In the genomic region with DNA sequence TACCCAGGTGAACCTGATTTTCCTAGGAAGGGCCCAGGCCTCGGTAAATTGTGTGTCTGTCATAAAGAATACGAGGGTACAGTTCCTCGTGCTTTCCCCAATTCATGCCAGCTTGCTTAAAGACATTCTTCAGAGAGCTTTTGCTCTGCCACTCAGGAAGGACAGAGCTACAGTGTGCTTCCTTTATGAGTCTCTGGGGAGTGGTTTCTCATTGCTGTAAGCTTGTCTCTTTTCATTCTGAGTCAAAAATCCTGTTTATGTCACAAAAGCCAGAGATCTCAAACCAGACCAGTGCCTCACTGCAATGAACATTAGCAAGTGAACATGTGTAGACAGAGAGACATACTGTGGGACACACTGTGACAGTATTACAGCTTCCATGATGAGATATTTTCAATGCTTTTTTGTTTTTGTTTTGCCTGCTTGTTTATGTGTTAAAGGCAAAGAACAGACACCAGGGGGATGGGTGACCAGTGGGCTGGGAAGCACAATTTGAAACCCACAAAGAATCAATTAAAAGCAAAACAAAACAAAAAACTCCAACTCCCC, we compare ENCODE assay signal across 10 mouse cellular contexts. TPM values are rescaled to one million over a fixed set of nuclear protein-coding genes. Genes with fewer than 3 reads are reported as not detected.
DNase-seq lines count a peak whose midpoint lies in the region; ATAC-seq lines count a peak whose summit lies in the region.
"Had no signal": no experiment of that assay in that cellular context is flagged by ENCODE, and none has a peak within 500 bp of the region (broad histone marks: within the 10 kb centered on the region; RNA-seq: fewer than 3 reads in every experiment).

No protein-coding gene starts in this region.

- H3K9me3 ChIP-seq in lung, embryonic 16.5 days (ENCODE audit: control insufficient read depth, low read length) = no peaks in the 10 kb centered on the region
- H3K9me3 ChIP-seq in embryonic facial prominence, embryonic 13.5 days = no peaks in the 10 kb centered on the region
- H3K9me3 ChIP-seq in stomach, embryonic 16.5 days (replicated peaks; ENCODE audit: control insufficient read depth, low read length) = no peaks in the 10 kb centered on the region

- H3K27me3 ChIP-seq in lung, embryonic 16.5 days (ENCODE audit: control insufficient read depth, insufficient read depth, low read depth, low read length) = no peaks in the 10 kb centered on the region
- H3K27me3 ChIP-seq in embryonic facial prominence, embryonic 13.5 days = no peaks in the 10 kb centered on the region
- H3K27me3 ChIP-seq in stomach, embryonic 16.5 days (ENCODE audit: control insufficient read depth, insufficient read depth, low read length) = no peaks in the 10 kb centered on the region

- DNase-seq in lung, postnatal 36 days = no peak
- DNase-seq in induced T-regulatory cell, adult 2 months (ENCODE audit: low read depth) = peak; percentile 68
- no peak for DNase-seq in heart, postnatal 4 days
- no peak for DNase-seq in thymus, postnatal 4 days
- DNase-seq: thymus, postnatal 25 days had no signal

- H3K4me1 ChIP-seq in lung, embryonic 16.5 days (replicated peaks; ENCODE audit: control insufficient read depth, insufficient read depth, low read length) = peaks cover 4% of the 10 kb centered on the region; the same call in 1 of the 2 replicates
- peaks cover 12% of the 10 kb centered on the region for H3K4me1 ChIP-seq in embryonic facial prominence, embryonic 13.5 days
- no peaks in the 10 kb centered on the region for H3K4me1 ChIP-seq in stomach, embryonic 16.5 days (ENCODE audit: control insufficient read depth, insufficient read depth, low read length)

- peak overlapping the region; percentile 75 for H3K27ac ChIP-seq in lung, embryonic 16.5 days (ENCODE audit: low read length)
- peak overlapping the region; percentile 81 for H3K27ac ChIP-seq in embryonic facial prominence, embryonic 13.5 days
- peak overlapping the region; percentile 73 for H3K27ac ChIP-seq in stomach, embryonic 16.5 days (ENCODE audit: low read length)

- no peak overlapping the region for H3K9ac ChIP-seq in lung, embryonic 16.5 days (ENCODE audit: low read length)
- no peak overlapping the region for H3K9ac ChIP-seq in embryonic facial prominence, embryonic 13.5 days
- H3K9ac ChIP-seq in stomach, embryonic 16.5 days (ENCODE audit: low read length) = no peak overlapping the region

- no peak for ATAC-seq in lung, embryonic 16.5 days (ENCODE audit: low read depth)
- ATAC-seq in embryonic facial prominence, embryonic 13.5 days (ENCODE audit: insufficient number of reproducible peaks, insufficient read depth, low FRiP score, low TSS enrichment, low read depth) = no peak
- ATAC-seq in stomach, embryonic 16.5 days (ENCODE audit: insufficient read depth, low FRiP score) = peak; percentile 27; the same call in 1 of the 2 replicates

- no peaks in the 10 kb centered on the region for H3K36me3 ChIP-seq in lung, embryonic 16.5 days (ENCODE audit: control insufficient read depth, insufficient read depth, low read length)
- H3K36me3 ChIP-seq in embryonic facial prominence, embryonic 13.5 days = no peaks in the 10 kb centered on the region
- no peaks in the 10 kb centered on the region for H3K36me3 ChIP-seq in stomach, embryonic 16.5 days (ENCODE audit: control insufficient read depth, insufficient read depth, low read length)

- no peak overlapping the region for H3K4me2 ChIP-seq in lung, embryonic 16.5 days (ENCODE audit: low read depth, low read length)
- H3K4me2 ChIP-seq in embryonic facial prominence, embryonic 13.5 days = no peak overlapping the region
- no peak overlapping the region for H3K4me2 ChIP-seq in stomach, embryonic 16.5 days (ENCODE audit: low read depth, low read length)

- 61% methylated on average over 3 of the region's 3 CpGs for WGBS in lung, embryonic 16.5 days
- 43% methylated on average over 3 of the region's 3 CpGs for WGBS in embryonic facial prominence, embryonic 13.5 days
- WGBS in stomach, embryonic 16.5 days = 55% methylated on average over 3 of the region's 3 CpGs

- no peak overlapping the region for H3K4me3 ChIP-seq in lung, embryonic 16.5 days (ENCODE audit: low read length)
- H3K4me3 ChIP-seq in embryonic facial prominence, embryonic 13.5 days = no peak overlapping the region
- H3K4me3 ChIP-seq in stomach, embryonic 16.5 days (replicated peaks; ENCODE audit: low read length) = no peak overlapping the region

RNA-seq across cellular contexts. Expression of gene Ugt1a6a, which starts 0.6 kb away (rescaled TPM):
- polyA plus RNA-seq in lung, embryonic 16.5 days (2015; fragmentation: Nextera tagmentation; extraction: Ambion mirVana) = 3.7 and 3.9 TPM in 2 replicates
- 4.4 and 4.8 TPM in 2 replicates for polyA plus RNA-seq in embryonic facial prominence, embryonic 13.5 days (2015; fragmentation: Nextera tagmentation; extraction: Ambion mirVana)
- polyA plus RNA-seq in stomach, embryonic 16.5 days (2015; fragmentation: Nextera tagmentation; extraction: Ambion mirVana) = 35.4 and 45.7 TPM in 2 replicates
- total RNA-seq in heart, postnatal 4 days (2021) = under 1 TPM; 0.63 to 0.81 TPM

RNA-seq across cellular contexts. Expression of gene Ugt1a6b, which starts 30.9 kb away (rescaled TPM):
- 0.43 and 0.94 TPM in 2 replicates for polyA plus RNA-seq in lung, embryonic 16.5 days (2015; fragmentation: Nextera tagmentation; extraction: Ambion mirVana)
- 0.17 and 0.29 TPM in 2 replicates for polyA plus RNA-seq in embryonic facial prominence, embryonic 13.5 days (2015; fragmentation: Nextera tagmentation; extraction: Ambion mirVana)
- 4.2 and 5.7 TPM in 2 replicates for polyA plus RNA-seq in stomach, embryonic 16.5 days (2015; fragmentation: Nextera tagmentation; extraction: Ambion mirVana)
- total RNA-seq in heart, postnatal 4 days (2021) = 1 to 10 TPM in 1 of 2 experiments, not detected in 1; 1.1 TPM
- polyA plus RNA-seq: heart, postnatal 0 days had no signal

RNA-seq across cellular contexts. Expression of gene Ugt1a5, which starts 31.8 kb away (rescaled TPM):
- polyA plus RNA-seq in lung, embryonic 16.5 days (2015; fragmentation: Nextera tagmentation; extraction: Ambion mirVana) = not detected in 2 replicates
- not detected in 2 replicates for polyA plus RNA-seq in embryonic facial prominence, embryonic 13.5 days (2015; fragmentation: Nextera tagmentation; extraction: Ambion mirVana)
- polyA plus RNA-seq in stomach, embryonic 16.5 days (2015; fragmentation: Nextera tagmentation; extraction: Ambion mirVana) = 0.10 TPM in 1 of 2 replicates, not detected in the other
- total RNA-seq in heart, postnatal 4 days (2021) = not detected
- polyA plus RNA-seq: heart, postnatal 0 days had no signal

RNA-seq across cellular contexts. Expression of gene Ugt1a7c, which starts 39.1 kb away (rescaled TPM):
- 2.3 TPM in 2 replicates for polyA plus RNA-seq in lung, embryonic 16.5 days (2015; fragmentation: Nextera tagmentation; extraction: Ambion mirVana)
- polyA plus RNA-seq in embryonic facial prominence, embryonic 13.5 days (2015; fragmentation: Nextera tagmentation; extraction: Ambion mirVana) = 1.6 and 1.7 TPM in 2 replicates
- polyA plus RNA-seq in stomach, embryonic 16.5 days (2015; fragmentation: Nextera tagmentation; extraction: Ambion mirVana) = 13.4 and 15.8 TPM in 2 replicates
- total RNA-seq in heart, postnatal 4 days (2021) = 1 to 10 TPM in 1 of 2 experiments, under 1 TPM in 1; 0.72 to 1.2 TPM

RNA-seq across cellular contexts. Expression of gene Ugt1a8, which starts 46.4 kb away (rescaled TPM):
- not detected in 2 replicates for polyA plus RNA-seq in lung, embryonic 16.5 days (2015; fragmentation: Nextera tagmentation; extraction: Ambion mirVana)
- polyA plus RNA-seq in embryonic facial prominence, embryonic 13.5 days (2015; fragmentation: Nextera tagmentation; extraction: Ambion mirVana) = not detected in 2 replicates
- polyA plus RNA-seq in stomach, embryonic 16.5 days (2015; fragmentation: Nextera tagmentation; extraction: Ambion mirVana) = not detected in 2 replicates
- total RNA-seq in heart, postnatal 4 days (2021) = not detected
- total RNA-seq: left cerebral cortex, adult 8-10 months had no signal
- polyA plus RNA-seq: heart, postnatal 0 days had no signal
